Mouse (Mus musculus): ENCODE data around the gene Krt34. TPM values are rescaled to one million over a fixed set of nuclear protein-coding genes. Genes with fewer than 3 reads are reported as not detected.

Krt34 gene
- polyA plus RNA-seq, 1 experiment from 2014 or later = not detected

- no peak within 1 kb of the TSS for H3K27ac ChIP-seq (ENCODE audit: low read depth)
- no peaks in the 10 kb centered on the region for H3K36me3 ChIP-seq (ENCODE audit: control insufficient read depth, insufficient read depth, low read length)
- H3K9me3 ChIP-seq (ENCODE audit: control insufficient read depth, low read length) = no peaks in the 10 kb centered on the region
- H3K4me3 ChIP-seq (ENCODE audit: low read depth, low read length) = no peak within 1 kb of the TSS
- H3K4me1 ChIP-seq (replicated peaks; ENCODE audit: control insufficient read depth, insufficient read depth, low read length) = no peaks in the 10 kb centered on the region
- DNase-seq (ENCODE audit: low spot score) = peak; percentile 15
- ATAC-seq (replicated peaks; ENCODE audit: low FRiP score, low TSS enrichment, low read depth) = no peak
- 79% methylated on average over 3 of the region's 3 CpGs for WGBS
- no peaks in the 10 kb centered on the region for H3K27me3 ChIP-seq (replicated peaks; ENCODE audit: control insufficient read depth, insufficient read depth, low read length)
- H3K9ac ChIP-seq (ENCODE audit: low read length) = no peak within 1 kb of the TSS
- H3K4me2 ChIP-seq (ENCODE audit: low read length) = no peak within 1 kb of the TSS
Measured at GRCm38 (mm10) chr11:100050451-100050850, 9.1 kb upstream of the Krt34 start, which contains the start of gene Krt31. Gene Krt31 (minus strand): TSS chr11:100050551.

GRCm38 (mm10) chr11:100047193-100047592, 5.8 kb upstream of the Krt34 start:
- H3K4me2 ChIP-seq (ENCODE audit: low read length) = no peak overlapping the region
- ATAC-seq (replicated peaks; ENCODE audit: low FRiP score, low TSS enrichment, low read depth) (no peak), DNase-seq (ENCODE audit: low spot score) (no peak)
- no peak overlapping the region for H3K27ac ChIP-seq (ENCODE audit: low read depth)
- no peak overlapping the region for H3K9ac ChIP-seq (ENCODE audit: low read length)
- no peak overlapping the region for H3K4me3 ChIP-seq (ENCODE audit: low read depth, low read length)
- H3K9me3 ChIP-seq (ENCODE audit: control insufficient read depth, low read length) = no peaks in the 10 kb centered on the region
- H3K36me3 ChIP-seq (ENCODE audit: control insufficient read depth, insufficient read depth, low read length) = no peaks in the 10 kb centered on the region
- no peaks in the 10 kb centered on the region for H3K4me1 ChIP-seq (replicated peaks; ENCODE audit: control insufficient read depth, insufficient read depth, low read length)
- WGBS = 66% methylated on average over 2 of the region's 2 CpGs
- no peaks in the 10 kb centered on the region for H3K27me3 ChIP-seq (replicated peaks; ENCODE audit: control insufficient read depth, insufficient read depth, low read length)

GRCm38 (mm10) chr11:100046303-100046866, 5.0 kb upstream of the Krt34 start:
- Histone ChIP-seq H3K4me2 (ENCODE audit: low read length) (no peak overlapping the region), H3K4me1 (replicated peaks; ENCODE audit: control insufficient read depth, insufficient read depth, low read length) (no peaks in the 10 kb centered on the region), H3K9me3 (ENCODE audit: control insufficient read depth, low read length) (no peaks in the 10 kb centered on the region), H3K4me3 (ENCODE audit: low read depth, low read length) (no peak overlapping the region), H3K36me3 (ENCODE audit: control insufficient read depth, insufficient read depth, low read length) (no peaks in the 10 kb centered on the region), H3K27ac (ENCODE audit: low read depth) (no peak overlapping the region), H3K9ac (ENCODE audit: low read length) (no peak overlapping the region), H3K27me3 (replicated peaks; ENCODE audit: control insufficient read depth, insufficient read depth, low read length) (no peaks in the 10 kb centered on the region)
- ATAC-seq (replicated peaks; ENCODE audit: low FRiP score, low TSS enrichment, low read depth) (no peak), DNase-seq (ENCODE audit: low spot score) (peak; percentile 52)
- WGBS = 52% methylated on average over 6 of the region's 6 CpGs

- WGBS = 84% methylated on average over 6 of the region's 6 CpGs
- no peak within 1 kb of the TSS for H3K4me2 ChIP-seq (ENCODE audit: low read length)
- H3K36me3 ChIP-seq (ENCODE audit: control insufficient read depth, insufficient read depth, low read length) = no peaks in the 10 kb centered on the region
- ATAC-seq (replicated peaks; ENCODE audit: low FRiP score, low TSS enrichment, low read depth) (no peak), DNase-seq (ENCODE audit: low spot score) (no peak)
- H3K4me3 ChIP-seq (ENCODE audit: low read depth, low read length) = no peak within 1 kb of the TSS
- no peaks in the 10 kb centered on the region for H3K4me1 ChIP-seq (replicated peaks; ENCODE audit: control insufficient read depth, insufficient read depth, low read length)
- H3K27ac ChIP-seq (ENCODE audit: low read depth) = no peak within 1 kb of the TSS
- H3K9me3 ChIP-seq (ENCODE audit: control insufficient read depth, low read length) = no peaks in the 10 kb centered on the region
- H3K27me3 ChIP-seq (replicated peaks; ENCODE audit: control insufficient read depth, insufficient read depth, low read length) = no peaks in the 10 kb centered on the region
- no peak within 1 kb of the TSS for H3K9ac ChIP-seq (ENCODE audit: low read length)
Measured at GRCm38 (mm10) chr11:100029768-100030167, 11.6 kb downstream of the Krt34 start, which contains the start of gene Krt33b. Gene Krt33b (minus strand): TSS chr11:100029868.

DNA sequence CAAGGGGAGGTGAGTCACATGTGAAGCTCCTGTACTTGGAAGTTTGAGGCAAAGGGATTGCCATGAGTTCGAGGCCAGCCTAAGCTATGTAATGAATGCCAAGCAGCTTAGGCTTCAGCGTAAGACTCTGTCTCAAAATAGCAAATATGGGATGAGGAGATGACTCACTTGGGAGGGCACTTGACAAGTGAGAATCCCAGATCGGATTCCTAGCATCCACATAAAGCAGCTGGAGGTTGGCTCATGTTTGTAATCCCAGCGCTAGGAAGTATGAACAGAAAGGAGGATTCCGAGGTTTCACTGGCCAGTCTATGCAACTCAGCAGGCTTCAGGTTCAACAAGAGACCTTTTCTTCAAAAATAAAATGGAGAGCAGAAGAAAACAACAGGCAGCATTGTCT, 19.9 kb downstream of the Krt34 start:
- H3K27me3 ChIP-seq (replicated peaks; ENCODE audit: control insufficient read depth, insufficient read depth, low read length) = no peaks in the 10 kb centered on the region
- no peak overlapping the region for H3K4me2 ChIP-seq (ENCODE audit: low read length)
- no peak overlapping the region for H3K4me3 ChIP-seq (ENCODE audit: low read depth, low read length)
- WGBS = 72% methylated on average over 5 of the region's 5 CpGs
- no peaks in the 10 kb centered on the region for H3K36me3 ChIP-seq (ENCODE audit: control insufficient read depth, insufficient read depth, low read length)
- ATAC-seq (replicated peaks; ENCODE audit: low FRiP score, low TSS enrichment, low read depth) = no peak
- H3K27ac ChIP-seq (ENCODE audit: low read depth) = no peak overlapping the region
- DNase-seq (ENCODE audit: low spot score) = no peak
- H3K9me3 ChIP-seq (ENCODE audit: control insufficient read depth, low read length) = no peaks in the 10 kb centered on the region
- no peak overlapping the region for H3K9ac ChIP-seq (ENCODE audit: low read length)
- no peaks in the 10 kb centered on the region for H3K4me1 ChIP-seq (replicated peaks; ENCODE audit: control insufficient read depth, insufficient read depth, low read length)

GRCm38 (mm10) chr11:100019466-100019865, 21.9 kb downstream of the Krt34 start:
- WGBS = 87% methylated on average over 1 of the region's 1 CpGs
- H3K27me3 ChIP-seq (replicated peaks; ENCODE audit: control insufficient read depth, insufficient read depth, low read length) = no peaks in the 10 kb centered on the region
- ATAC-seq (replicated peaks; ENCODE audit: low FRiP score, low TSS enrichment, low read depth) = no peak
- no peak overlapping the region for H3K4me2 ChIP-seq (ENCODE audit: low read length)
- no peaks in the 10 kb centered on the region for H3K36me3 ChIP-seq (ENCODE audit: control insufficient read depth, insufficient read depth, low read length)
- peak; percentile 15 for DNase-seq (ENCODE audit: low spot score)
- no peak overlapping the region for H3K9ac ChIP-seq (ENCODE audit: low read length)
- H3K4me3 ChIP-seq (ENCODE audit: low read depth, low read length) = no peak overlapping the region
- H3K27ac ChIP-seq (ENCODE audit: low read depth) = no peak overlapping the region
- H3K9me3 ChIP-seq (ENCODE audit: control insufficient read depth, low read length) = no peaks in the 10 kb centered on the region
- H3K4me1 ChIP-seq (replicated peaks; ENCODE audit: control insufficient read depth, insufficient read depth, low read length) = no peaks in the 10 kb centered on the region

DNA sequence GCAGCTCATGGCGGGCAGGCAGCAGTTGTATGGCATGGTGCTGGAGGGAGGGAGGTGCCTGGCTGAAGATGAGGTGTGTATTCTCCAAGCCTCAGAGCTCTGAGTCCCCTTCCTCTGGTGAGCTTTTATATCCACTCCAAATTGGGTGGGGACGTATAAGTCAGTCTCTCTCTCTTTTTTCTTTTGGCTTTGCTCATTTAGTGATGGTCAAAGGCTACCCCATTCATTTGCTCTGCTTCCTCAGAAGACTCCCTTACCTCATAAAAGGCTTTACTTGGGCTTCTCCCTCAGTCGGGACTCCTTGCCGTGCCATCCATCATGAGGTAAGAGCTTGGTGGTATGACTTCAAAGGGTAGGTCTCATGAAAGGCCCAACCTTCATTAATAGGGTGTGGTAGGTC, 25.2 kb downstream of the Krt34 start, which contains the start of gene Krt33a:
Gene Krt33a (minus strand): TSS at position 101 of the 400 bp plus-strand sequence.
- no peak within 1 kb of the TSS for H3K4me2 ChIP-seq (ENCODE audit: low read length)
- H3K9me3 ChIP-seq (ENCODE audit: control insufficient read depth, low read length) = no peaks in the 10 kb centered on the region
- no peak within 1 kb of the TSS for H3K9ac ChIP-seq (ENCODE audit: low read length)
- no peak for ATAC-seq (replicated peaks; ENCODE audit: low FRiP score, low TSS enrichment, low read depth)
- no peaks in the 10 kb centered on the region for H3K36me3 ChIP-seq (ENCODE audit: control insufficient read depth, insufficient read depth, low read length)
- DNase-seq (ENCODE audit: low spot score) = no peak
- H3K4me1 ChIP-seq (replicated peaks; ENCODE audit: control insufficient read depth, insufficient read depth, low read length) = no peaks in the 10 kb centered on the region
- H3K27me3 ChIP-seq (replicated peaks; ENCODE audit: control insufficient read depth, insufficient read depth, low read length) = no peaks in the 10 kb centered on the region
- no peak within 1 kb of the TSS for H3K4me3 ChIP-seq (ENCODE audit: low read depth, low read length)
- no peak within 1 kb of the TSS for H3K27ac ChIP-seq (ENCODE audit: low read depth)
- WGBS = 63% methylated on average over 4 of the region's 4 CpGs

DNA sequence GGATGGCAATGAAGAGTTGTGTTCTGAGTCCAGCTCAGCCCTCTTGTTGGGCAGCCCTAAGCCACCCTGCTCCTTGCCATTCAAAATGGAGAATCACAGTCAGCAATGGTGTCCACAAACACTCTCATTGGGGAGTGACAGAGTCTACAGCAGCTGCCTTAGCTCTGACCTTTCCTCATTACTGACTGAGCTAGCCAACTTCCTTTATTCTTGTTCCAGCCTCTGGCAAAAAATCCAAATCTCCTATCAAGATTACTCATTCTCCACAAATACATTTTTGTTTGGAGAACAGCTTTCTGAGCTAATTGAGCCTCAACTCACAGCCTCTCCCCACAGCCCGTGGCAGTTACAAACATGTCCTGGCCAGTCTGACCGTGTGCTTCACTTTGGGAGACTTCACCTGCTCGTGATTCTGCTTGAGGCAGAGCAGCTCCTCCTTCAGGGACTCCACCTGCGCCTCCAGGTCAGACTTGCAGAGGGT, 27.6 kb downstream of the Krt34 start:
- no peaks in the 10 kb centered on the region for H3K27me3 ChIP-seq (replicated peaks; ENCODE audit: control insufficient read depth, insufficient read depth, low read length)
- H3K9me3 ChIP-seq (ENCODE audit: control insufficient read depth, low read length) = no peaks in the 10 kb centered on the region
- WGBS = 70% methylated on average over 4 of the region's 4 CpGs
- no peak overlapping the region for H3K4me2 ChIP-seq (ENCODE audit: low read length)
- no peak overlapping the region for H3K9ac ChIP-seq (ENCODE audit: low read length)
- ATAC-seq (replicated peaks; ENCODE audit: low FRiP score, low TSS enrichment, low read depth) (no peak), DNase-seq (ENCODE audit: low spot score) (no peak)
- H3K27ac ChIP-seq (ENCODE audit: low read depth) = no peak overlapping the region
- H3K4me1 ChIP-seq (replicated peaks; ENCODE audit: control insufficient read depth, insufficient read depth, low read length) = no peaks in the 10 kb centered on the region
- no peaks in the 10 kb centered on the region for H3K36me3 ChIP-seq (ENCODE audit: control insufficient read depth, insufficient read depth, low read length)
- no peak overlapping the region for H3K4me3 ChIP-seq (ENCODE audit: low read depth, low read length)

GRCm38 (mm10) chr11:100010682-100011081, 30.7 kb downstream of the Krt34 start:
- H3K36me3 ChIP-seq (ENCODE audit: control insufficient read depth, insufficient read depth, low read length) = no peaks in the 10 kb centered on the region
- H3K9me3 ChIP-seq (ENCODE audit: control insufficient read depth, low read length) = no peaks in the 10 kb centered on the region
- no peaks in the 10 kb centered on the region for H3K27me3 ChIP-seq (replicated peaks; ENCODE audit: control insufficient read depth, insufficient read depth, low read length)
- H3K4me2 ChIP-seq (ENCODE audit: low read length) = no peak overlapping the region
- no peak overlapping the region for H3K9ac ChIP-seq (ENCODE audit: low read length)
- H3K27ac ChIP-seq (ENCODE audit: low read depth) = no peak overlapping the region
- ATAC-seq (replicated peaks; ENCODE audit: low FRiP score, low TSS enrichment, low read depth) = no peak
- DNase-seq (ENCODE audit: low spot score) = no peak
- H3K4me3 ChIP-seq (ENCODE audit: low read depth, low read length) = no peak overlapping the region
- 79% methylated on average over 5 of the region's 5 CpGs for WGBS
- H3K4me1 ChIP-seq (replicated peaks; ENCODE audit: control insufficient read depth, insufficient read depth, low read length) = no peaks in the 10 kb centered on the region

Data from intestine, embryonic 14.5 days (tissue).